Mouse (Mus musculus): ENCODE results near the gene Wdr48.

GRCm38 (mm10) chr9:119962987-119963667 lies 68.4 kb downstream of the Wdr48 start:
- TF ChIP-seq CTCF (IDR thresholded peaks at IDR 0.05; ENCODE audit: control insufficient read depth, insufficient read depth, insufficient read length), result peak; percentile 87
- TF ChIP-seq MYOG (IDR thresholded peaks at IDR 0.05; ENCODE audit: control insufficient read depth, extremely low read depth, insufficient read length), result no peak
- TF ChIP-seq MYOD1 (IDR thresholded peaks at IDR 0.05; ENCODE audit: control insufficient read depth, insufficient read length, low read depth), result no peak
- no peak for TF ChIP-seq FOSL1 (IDR thresholded peaks at IDR 0.05; ENCODE audit: insufficient read depth, low read length, poor library complexity, severe bottlenecking)
- no peak for TF ChIP-seq MAX (IDR thresholded peaks at IDR 0.05)
- no peak for TF ChIP-seq USF1 (IDR thresholded peaks at IDR 0.05; ENCODE audit: low read depth)
- TF ChIP-seq CEBPB (IDR thresholded peaks at IDR 0.05; ENCODE audit: low read depth), result no peak

All from C2C12 (cell line).